Mouse (Mus musculus) G1E-ER4 (cell line): ENCODE measurements around the gene Ctdsp2. TPM values are rescaled to one million over a fixed set of nuclear protein-coding genes. Genes with fewer than 3 reads are reported as not detected.

Experiments used
- GATA1 ChIP-seq: IDR thresholded peaks from one replicate; pipeline ENCODE4 v1.8.0; 2012; ENCODE audit warnings: low read length, inconsistent platforms
- polyA plus RNA-seq: library from polyadenylated mRNA; stranded (reverse); fragments of >175 nt; gene quantifications from 2 replicates; pipeline ENCODE4 v1.2.3, GENCODE M21; 2012

Ctdsp2 gene
- 101 and 131 TPM in 2 replicates for polyA plus RNA-seq

DNA sequence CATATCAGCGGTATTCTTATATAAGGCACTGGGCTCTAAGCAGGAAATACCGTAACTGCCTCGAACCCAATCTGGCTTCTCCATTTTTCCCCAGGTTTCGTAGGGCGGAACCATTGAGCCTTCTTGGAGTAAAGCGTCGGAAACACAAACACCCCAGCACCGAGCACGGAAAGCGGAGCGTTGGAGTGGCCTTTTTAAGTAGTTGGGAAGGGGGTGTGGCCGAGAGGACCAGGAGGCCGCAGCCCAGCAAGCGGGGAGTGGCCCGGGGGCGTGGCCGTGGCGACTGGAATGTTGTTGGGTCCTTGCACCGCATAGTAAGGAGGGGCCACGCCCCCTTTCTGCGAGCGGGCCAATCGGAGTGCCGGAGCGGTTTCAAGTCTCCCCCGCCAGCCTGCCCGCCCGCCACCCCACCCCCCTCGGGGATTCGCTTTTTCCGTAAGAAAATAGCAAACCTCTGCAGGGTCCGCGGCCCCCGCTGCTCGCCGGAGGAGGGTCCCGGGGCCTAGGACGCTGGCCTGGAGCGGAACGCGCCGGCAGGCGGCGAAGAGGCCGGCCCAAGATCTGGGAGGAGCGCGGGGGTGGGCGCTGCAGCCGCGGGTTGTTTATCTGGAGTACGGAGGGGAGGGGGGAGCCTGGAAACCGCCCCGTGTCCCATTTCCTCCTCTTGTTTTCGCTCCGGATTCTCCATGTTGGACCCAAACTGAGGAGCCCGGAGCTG is at the start of gene Ctdsp2:
Gene Ctdsp2, plus strand, starts transcription at position 441 of the 718 bp plus-strand sequence.
- TF ChIP-seq GATA1 = no peak

GRCm38 (mm10) chr10:126928819-126929206 is 49.7 kb upstream of the Ctdsp2 start:
- no peak for TF ChIP-seq GATA1

DNA sequence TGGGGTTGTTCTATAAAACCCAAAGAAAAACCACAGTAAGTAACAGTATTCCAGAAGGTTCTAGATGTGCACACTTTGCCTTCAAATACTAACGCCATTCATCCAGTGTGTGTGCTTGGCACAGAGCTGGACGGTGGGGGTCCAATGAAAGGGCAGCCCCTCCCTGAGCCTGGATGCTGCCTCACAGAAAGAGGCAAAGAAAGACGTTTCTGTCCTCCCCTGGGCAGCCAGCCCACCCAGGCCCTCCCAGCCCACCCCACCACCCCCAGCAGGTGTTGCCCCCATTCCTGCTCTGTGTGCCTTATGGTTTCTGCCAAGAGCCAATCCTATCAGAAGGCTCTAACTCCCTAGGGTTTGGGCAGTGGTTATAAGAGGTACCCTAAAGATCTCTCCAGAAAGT is 49.0 kb upstream of the Ctdsp2 start:
- no peak for TF ChIP-seq GATA1

DNA sequence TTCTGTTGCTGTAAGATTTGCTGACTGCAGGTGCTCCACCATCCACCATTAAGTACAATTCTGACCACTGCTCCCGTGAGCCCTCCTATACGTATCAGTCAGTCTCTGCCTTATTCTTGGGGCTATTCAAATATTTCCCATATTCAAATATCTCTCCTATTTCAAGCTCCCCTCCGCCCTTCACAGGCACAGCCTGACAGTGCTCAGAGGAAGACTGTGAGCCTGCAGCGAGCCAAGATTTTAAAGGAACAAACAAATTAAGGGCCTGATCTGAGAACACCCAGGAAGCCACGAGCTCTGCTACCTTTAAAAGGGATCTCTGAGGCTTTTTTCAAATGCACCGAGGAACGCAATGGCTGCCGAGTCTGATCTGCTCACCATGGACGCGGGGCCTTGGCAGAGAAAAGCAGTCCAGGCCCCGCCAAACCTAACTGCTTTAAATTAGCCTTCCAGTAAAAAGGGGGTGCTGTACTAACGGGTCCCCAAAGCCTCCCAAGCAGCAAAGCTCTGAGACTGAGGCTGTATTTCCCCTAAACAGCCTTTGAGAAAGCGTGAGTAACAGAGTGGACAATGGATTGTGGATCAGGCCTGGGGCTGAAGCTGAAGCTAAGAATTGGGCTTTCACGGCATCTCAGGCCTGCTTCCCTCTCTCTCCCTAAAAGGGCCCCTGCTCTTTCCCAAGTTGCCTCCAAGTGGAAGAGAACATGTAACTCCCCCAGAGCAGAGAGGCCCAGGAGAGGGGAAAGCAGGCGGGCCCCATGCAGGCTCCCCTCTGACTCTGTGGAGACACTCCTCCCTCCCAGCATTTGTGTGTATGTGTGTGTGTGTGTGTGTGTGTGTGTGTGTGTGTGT is 48.0 kb upstream of the Ctdsp2 start:
- no peak for TF ChIP-seq GATA1

- no peak for TF ChIP-seq GATA1
Measured at GRCm38 (mm10) chr10:126931123-126931759, 47.3 kb upstream of the Ctdsp2 start.

GRCm38 (mm10) chr10:126931760-126932139 is 46.8 kb upstream of the Ctdsp2 start:
- TF ChIP-seq GATA1 = no peak

DNA sequence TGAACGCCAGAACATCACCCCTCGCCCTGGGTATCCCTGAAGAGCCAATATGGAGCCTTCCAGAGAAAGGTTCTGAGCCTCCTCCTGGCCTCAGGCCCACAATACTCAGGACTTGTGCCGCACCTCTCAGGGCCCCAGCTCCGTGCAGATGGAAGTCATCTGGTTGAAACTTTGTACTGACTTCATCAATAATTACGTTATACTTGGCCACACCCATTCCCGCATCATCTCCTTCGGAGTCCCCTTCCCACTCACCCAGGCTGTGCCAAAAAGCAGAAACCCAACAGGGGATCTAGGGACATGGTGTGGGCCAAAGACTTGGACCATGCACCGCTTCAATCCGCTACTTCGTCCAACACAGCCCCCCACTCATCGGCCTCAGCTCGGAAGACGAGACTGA is 44.0 kb upstream of the Ctdsp2 start:
- no peak for TF ChIP-seq GATA1

- no peak for TF ChIP-seq GATA1
Measured at GRCm38 (mm10) chr10:126935121-126935520, 43.4 kb upstream of the Ctdsp2 start.

GRCm38 (mm10) chr10:126935556-126936381 is 42.7 kb upstream of the Ctdsp2 start:
- TF ChIP-seq GATA1 = no peak

GRCm38 (mm10) chr10:126940949-126941348 is 37.6 kb upstream of the Ctdsp2 start:
- no peak for TF ChIP-seq GATA1

DNA sequence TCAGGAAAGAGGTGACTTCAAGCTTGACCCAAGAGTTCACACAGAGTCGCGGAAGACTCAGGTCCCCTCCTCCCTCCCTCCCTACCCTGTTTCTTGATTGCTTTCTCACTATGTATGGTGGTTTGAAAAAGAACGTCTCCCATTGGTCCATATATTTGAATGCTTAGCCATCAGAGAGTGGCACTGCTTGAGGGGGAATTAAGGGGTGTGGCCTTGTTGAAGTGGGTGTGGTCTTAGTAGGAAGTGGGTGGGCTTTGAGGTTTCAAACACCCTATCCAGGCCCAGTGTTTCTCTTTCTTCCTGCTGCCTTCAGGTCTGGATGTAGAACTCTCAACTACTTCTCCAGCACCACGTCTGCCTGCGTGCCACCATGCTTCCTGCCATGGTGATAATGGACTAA is 33.0 kb upstream of the Ctdsp2 start:
- no peak for TF ChIP-seq GATA1

GRCm38 (mm10) chr10:126949824-126950223 is 28.7 kb upstream of the Ctdsp2 start:
- no peak for TF ChIP-seq GATA1

DNA sequence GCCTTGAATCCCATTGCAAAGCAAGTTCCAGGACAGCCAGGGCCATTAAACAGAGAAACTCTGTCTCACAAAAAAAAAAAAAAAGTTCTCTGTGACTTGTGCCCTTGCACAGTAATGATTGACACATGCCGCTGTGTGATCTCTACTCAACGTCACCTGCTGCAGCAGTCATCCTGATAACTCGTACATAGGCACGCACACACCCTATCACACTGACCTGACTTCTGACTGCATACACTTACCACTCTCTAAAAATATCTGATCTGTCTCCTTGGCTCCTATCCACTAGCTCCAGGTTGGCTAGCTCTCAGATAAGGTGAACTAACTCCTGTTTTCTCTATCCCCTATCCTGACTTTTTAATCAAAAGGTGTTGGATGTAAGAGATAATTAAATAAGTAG is 27.9 kb upstream of the Ctdsp2 start:
- no peak for TF ChIP-seq GATA1

GRCm38 (mm10) chr10:126952375-126952774 is 26.1 kb upstream of the Ctdsp2 start:
- TF ChIP-seq GATA1 = no peak

GRCm38 (mm10) chr10:126953029-126953471 is 25.5 kb upstream of the Ctdsp2 start:
- TF ChIP-seq GATA1 = no peak
